Mouse (Mus musculus): ENCODE data around the gene Phldb2.

Gene Phldb2

DNA sequence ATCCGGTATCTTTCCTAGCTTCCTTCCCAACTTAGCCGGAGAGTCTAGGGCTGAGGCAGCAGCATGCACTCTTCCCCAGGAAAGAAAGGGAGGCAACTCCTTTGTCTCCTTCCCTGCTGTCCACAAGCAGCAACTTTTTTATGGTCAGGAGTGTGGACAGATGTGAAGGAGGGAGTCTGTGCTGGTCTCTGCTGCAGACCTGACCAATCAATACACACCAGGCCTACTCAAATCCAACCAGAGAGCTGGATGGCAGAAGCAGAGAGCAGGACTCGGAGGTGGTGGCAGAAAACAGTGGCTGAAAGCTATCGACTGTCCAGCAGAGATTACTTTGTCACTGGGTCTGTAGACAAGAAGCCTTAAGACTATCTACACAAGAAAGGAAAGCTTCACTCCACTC is at the start of gene Phldb2:
TSS of gene Phldb2 (minus strand) at position 205 of the 400 bp plus-strand sequence.
- no peak for DNase-seq (ENCODE audit: low spot score)

DNA sequence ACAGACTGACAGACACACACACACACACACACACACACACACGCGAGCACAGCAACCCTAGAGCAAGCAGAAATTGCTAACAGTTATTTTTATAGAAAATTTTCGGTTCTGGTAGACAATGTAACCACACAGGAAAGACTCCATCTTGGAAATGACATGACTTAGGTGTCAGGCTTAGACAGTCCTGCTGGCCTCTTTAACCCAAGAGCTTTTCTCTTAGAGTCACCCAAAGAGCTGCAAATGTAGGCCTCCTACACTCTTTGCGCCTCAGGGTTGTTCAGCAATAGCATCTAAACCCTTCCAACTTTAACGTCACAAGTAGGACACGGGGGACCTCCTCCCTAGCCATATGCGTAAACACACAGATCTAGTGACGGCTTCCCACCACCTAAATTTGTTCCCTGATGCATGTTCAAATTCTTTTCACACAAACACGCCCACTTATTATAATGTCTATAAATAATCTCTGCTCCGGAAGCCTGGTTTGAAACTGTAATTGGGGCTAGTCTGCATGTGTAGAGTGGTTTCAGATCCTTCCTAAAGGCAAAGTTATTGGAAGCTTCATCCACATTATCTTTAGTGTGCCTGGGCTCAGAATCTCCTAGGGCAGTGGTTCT is 48.3 kb upstream of the Phldb2 start:
- no peak for DNase-seq (ENCODE audit: low spot score)

DNA sequence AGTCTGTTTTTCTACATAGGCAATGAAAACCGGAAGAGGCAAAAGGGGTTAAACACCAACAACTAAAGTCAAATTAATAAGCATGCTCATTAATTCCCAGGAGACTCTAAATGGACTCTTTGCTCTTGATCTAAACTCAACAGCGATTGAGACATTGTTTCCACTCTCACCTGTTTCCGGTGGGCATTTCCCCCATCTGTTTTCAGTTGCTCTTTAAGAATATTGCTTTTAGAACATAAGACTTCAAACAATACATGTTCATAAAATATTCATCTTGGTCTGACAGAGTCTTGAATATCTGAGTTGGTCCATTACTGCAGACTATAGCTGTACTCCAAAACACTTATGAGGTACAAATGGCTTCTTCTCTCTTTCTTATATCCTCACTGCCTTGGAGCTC is 47.6 kb upstream of the Phldb2 start:
- DNase-seq (ENCODE audit: low spot score): no peak

DNA sequence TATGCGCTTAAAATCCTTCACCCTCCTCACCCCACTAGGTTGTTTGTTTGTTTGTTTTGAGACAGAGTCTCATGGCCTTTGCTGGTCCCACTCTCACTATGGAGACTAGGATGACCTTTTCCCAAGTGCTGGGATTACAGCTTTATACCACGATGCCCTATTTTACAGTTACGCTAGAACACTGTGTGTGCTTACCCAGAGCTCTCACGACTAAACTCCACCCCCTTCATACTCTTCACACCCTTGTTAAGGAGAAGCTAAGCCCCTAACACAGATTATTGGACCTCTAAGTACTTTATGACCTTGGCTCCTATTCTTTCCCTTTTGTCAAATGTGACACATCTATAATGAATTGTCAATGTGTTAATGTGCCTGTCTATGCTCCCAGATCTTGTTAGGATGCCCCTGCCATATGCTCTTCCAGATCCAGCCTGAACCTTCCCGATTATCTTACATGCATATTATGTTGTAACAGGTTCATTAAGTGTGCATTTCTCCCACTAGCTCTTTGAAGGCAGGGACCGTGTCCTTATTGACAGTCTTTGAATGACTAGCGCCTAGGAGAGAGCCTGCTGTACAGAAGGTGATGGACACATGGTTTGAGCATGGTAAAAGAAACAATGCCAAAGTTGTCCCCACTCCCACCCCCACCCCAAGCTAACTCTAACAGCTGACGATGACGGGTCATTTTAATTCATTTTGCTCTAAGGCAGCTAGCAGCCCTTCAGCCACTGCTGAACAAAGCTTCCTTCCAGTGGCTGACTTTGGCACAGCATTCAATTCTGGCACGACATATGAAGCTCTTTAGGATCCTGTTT is 46.2 kb upstream of the Phldb2 start:
- peak; percentile 27 for DNase-seq (ENCODE audit: low spot score)

DNA sequence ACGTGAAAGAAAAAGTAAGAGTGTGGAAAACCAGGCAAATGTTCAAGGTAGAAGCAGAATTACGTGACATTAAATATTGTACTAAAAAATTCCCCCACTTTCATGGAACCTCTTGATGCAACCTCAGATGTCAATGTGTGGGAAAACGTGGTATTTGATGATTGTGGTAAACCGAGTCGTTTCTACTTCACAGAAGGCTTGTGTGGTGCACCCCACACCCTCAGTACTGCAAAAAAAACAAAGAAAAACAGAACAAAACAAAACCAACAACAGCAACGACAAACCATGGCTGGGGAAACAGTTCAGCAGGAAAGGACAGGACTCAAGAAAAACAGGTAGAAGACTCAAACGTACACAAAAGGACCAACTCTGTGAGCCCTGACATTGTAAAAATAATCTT is 44.8 kb upstream of the Phldb2 start:
- no peak for DNase-seq (ENCODE audit: low spot score)

DNA sequence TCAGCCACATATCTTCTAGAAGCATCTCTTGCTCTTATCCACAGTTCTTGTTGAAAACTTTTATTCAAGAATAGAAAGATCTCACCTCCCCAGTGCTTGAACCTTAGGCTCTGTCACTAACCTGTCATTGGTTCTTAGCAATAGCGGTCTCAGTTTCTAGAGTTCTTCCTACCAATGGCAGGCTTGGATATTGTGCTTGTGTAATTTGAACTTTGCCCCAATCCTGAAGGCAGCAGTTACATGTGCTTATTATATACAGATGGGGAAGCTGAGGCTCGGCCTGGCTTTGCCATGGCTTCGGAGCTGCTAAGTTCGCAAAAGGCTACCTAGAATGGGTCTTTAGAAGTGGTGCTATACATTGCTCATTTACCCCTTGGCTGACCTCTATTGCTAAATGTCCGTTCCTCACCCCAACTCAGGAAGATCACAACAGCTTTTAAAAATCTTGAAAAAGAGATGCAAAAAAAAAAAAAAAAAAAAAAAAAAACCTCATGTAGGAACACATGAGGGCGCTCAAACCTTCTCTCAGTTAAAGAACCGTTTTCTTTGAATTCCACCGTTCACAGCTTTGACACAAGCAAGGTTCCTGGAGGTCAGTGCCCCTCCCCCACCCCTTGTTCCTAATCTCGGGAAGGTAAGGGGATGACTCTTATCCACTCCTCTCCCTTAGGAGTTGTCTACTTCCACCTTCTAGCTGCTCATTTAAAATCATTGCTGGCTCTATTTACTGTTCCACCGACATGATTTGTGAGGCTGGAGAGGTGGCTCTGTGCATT is 37.7 kb upstream of the Phldb2 start:
- DNase-seq (ENCODE audit: low spot score): peak; percentile 55

DNA sequence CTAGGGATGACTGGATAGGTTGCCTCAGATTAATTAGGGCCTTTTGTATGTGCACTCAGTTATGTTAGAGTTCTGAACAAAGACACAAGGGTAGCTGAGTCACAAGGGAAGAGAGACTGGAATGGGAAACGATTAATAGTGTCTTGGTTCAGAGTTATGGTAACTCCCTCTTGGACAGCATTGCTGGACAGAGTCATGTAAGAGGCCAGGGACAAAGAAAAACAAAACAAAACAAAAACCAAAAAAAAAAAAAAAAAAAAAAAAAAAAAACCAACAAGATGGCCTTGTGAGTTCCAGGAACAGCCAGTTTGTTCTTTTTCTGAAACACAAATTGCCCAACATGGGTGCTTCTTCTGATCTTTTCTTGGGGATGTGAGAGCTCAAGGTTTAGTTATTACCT is 32.8 kb upstream of the Phldb2 start:
- DNase-seq (ENCODE audit: low spot score): no peak

DNA sequence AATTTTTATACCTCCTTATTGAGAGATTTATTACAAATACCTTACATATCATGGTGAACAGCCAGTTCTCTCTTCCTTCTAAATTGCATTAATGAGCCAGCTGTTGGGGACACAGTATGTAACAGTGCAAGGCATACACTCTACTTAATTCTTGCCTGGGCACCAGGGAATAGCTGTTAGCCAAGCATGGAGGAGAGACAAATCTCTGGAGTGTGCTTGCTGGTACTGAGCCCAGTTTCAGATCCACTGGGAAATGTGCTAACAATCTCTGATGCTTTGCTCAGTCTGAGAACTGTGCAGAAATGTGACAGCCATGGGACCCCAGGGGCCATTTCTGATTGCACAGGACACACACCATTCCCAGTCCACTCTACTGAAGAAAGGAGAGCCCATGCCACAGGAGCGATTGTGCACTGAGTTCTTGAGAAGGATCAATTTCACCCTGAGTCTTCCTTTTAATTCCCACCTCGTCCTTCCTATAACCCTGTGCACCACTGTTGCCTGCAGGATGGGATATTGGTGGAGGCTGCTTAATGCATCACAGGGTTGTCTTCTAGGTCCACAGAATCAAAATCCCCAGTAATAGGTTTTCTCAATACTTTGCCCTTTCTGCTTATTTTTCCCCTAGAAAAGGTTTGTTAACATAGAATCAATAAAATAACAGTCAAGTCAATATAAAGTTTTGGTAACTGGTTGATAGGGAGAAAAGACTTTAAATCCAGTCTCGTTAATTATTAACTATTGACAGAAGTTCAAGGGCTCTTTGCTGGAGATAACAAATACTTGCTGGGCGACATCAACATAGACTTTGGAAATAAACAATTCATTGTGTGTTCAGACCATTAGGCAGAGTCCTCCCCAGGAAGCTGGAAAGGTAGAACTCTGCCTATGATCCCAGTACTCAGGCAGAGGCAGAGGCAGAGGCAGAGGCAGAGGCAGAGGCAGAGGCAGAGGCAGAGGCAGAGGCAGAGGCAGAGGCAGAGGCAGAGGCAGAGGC is 31.5 kb upstream of the Phldb2 start:
- no peak for DNase-seq (ENCODE audit: low spot score)

DNA sequence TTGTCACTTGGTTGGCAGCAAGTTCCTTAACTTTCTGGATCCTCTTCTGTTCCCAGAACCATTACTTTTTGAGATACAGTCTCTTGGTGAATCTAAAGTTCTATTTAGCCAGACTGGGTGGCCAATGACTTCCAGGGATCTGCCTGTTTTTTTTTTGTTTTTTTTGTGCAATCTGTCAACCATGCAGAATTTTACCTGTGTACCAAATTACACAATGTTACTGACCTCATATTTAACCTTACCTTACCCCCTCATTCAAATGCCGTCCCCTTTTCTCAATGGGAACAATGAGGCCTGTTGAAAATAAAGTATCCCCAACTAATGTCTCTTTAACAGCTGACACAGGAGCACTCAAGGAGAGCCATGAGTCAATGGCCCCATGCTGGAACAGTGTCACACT is 22.9 kb upstream of the Phldb2 start:
- no peak for DNase-seq (ENCODE audit: low spot score)

DNA sequence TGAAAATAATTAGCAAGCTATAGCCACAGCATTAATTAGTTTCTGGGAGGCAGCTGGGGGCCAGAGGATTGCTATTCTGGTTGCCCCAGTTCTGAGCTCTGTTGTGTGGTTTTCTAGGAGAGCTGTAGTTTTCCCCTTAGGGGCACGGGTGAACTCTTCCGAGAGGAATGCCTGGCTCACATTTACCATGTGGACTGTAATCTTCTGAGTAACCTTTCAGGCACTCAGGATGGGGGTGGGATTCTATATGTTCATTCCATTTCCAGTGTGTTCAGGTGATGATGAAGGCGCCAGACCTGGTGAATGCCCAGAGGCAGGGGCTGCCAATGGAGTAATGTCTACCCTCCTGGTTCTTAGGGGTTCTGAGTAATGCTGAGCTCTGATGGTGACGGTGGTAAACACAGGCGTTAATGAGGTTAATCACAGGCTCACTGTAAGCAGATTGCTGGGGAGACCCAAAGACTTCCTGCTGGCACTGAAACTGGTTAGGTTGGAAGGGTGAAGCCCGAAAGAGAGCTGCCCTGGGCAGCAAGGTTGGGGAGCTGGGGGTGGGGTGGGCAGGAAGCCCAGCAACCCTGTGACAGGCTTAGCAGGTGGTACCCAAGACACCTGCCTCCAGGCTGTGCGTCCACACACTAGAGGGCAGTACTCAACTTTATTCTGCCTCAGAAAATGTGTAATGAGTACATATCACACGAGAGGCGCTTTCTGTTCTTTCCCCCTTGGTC is 20.7 kb upstream of the Phldb2 start:
- DNase-seq (ENCODE audit: low spot score): no peak

DNA sequence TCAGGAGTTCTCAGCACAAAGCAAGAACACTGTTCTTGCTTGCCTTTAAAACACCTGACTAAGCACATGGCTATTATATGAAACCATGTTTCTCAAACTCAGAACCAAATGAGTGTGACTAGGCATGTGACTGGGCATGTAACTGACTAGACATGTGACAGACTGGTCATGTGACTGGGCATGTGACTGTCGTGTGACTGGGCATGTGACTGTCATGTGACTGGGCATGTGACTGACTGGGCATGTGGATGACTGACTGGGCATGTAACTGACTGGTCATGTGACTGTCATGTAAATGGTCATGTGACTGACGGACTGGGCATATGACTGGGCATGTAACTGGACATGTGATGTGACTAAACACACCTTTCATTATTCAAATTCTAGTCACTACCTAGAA is 16.8 kb upstream of the Phldb2 start:
- no peak for DNase-seq (ENCODE audit: low spot score)

DNA sequence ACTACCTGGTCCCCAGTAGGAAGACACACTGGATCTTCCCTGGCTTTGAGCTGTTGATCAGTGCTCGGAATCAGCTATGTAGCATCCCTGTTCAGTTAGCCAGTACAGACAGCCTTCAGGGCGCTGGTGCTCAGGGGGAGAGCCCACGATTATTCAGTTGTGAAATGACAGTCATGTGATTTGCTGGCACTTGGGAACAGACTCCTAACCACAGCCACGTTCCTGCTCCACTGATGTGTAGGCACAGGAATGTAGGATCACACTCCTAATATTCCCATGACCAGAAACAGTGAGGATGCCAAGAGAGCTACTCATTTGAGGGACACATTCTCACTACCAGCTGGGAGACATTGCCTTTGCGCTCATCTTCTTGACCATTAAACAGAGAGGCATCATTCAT is 15.3 kb upstream of the Phldb2 start:
- DNase-seq (ENCODE audit: low spot score): no peak

DNA sequence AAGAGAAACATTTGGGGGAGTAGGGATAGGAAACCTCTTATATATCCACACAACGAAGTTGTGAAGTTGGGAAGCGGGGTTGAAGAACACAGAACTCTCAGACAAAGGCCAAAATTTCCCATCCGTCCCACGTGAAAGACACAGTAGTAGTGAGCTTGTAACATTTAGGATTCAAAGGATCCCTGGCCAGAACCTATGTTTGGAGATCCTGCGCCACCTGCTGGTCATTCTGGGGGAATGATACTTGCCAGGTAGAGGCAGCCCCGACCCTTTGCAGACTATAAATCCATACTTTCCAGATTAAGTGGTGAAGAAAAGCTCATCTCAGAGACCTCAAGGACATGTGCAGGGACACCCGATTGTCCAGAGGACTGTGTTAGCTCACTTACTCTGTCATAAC is 14.1 kb upstream of the Phldb2 start:
- peak; percentile 89 for DNase-seq (ENCODE audit: low spot score)

DNA sequence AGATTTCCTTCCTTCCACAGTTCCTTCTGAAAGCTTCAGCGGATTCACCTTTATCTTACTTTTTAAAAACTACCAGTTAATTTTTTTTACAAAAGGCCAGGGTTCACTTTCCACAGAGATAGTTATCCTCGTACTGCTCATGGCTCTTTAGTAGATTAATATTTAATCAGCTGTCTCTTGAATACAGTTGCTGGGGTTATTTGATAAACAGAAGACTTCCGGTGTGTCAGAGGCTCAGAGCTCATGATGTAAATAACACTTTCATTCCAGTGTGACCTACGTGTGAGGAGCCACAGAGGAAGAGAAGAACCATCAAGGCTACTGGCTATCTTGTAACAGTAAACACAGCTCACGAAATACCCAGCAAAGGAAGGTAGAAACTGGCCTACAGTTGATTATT is 13.2 kb upstream of the Phldb2 start:
- DNase-seq (ENCODE audit: low spot score): no peak

DNA sequence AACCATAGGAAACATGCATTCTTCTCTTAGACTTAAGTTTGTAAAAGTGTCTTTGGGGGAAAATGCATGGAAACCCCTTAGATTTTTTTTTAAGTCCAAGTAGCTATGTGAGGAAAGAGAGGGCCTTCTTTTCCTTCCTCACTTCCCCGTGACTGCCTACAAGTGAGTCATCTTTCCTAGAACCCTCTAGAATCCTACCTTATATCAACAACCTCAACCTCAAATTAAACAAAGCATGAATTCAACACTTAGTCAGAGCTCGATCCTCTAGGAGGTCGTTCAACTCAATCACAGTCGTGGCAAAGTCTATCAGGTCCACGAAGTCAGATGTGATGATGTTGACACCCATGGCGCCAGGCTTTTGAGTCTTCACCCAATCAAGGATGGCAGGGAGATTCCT is 11.4 kb upstream of the Phldb2 start:
- no peak for DNase-seq (ENCODE audit: low spot score)

DNA sequence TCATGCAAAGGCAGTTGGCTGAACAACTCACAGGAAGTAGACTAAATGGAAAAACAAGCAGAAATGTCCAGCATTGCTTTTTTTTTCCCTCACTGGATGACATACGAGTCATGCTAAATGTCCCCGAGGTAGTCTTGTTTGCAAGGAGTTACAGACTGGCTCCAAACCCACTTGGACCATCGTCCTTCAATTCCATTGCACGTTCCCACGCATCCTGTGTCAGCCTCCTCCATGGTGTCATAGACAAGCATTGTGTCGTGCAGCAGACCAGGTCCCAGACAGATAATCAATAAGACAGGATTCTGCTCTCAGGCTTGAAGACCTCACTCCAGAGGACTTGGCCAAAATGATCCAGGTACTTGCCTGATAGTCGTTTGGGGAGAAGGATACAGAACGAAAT is 10.4 kb upstream of the Phldb2 start:
- no peak for DNase-seq (ENCODE audit: low spot score)

DNA sequence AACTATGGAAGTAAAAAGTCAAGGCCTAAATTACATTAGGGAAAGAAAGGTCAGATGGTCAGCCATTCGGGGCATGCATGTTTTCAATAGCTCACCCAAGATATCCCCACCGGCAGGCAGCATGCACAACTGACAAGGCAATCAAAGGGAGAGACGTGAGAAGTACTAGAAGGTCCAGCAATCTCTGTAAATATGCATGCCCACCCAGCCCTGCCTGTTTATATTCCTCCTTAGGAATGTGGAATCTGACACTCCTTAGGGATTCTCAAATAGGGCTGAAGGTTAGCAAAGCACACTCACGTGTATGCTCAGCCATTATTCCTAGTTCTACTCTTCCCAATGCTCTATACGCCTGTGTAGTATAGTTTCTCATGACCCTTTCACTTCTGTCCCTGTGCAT is 9.7 kb upstream of the Phldb2 start:
- DNase-seq (ENCODE audit: low spot score): no peak

DNA sequence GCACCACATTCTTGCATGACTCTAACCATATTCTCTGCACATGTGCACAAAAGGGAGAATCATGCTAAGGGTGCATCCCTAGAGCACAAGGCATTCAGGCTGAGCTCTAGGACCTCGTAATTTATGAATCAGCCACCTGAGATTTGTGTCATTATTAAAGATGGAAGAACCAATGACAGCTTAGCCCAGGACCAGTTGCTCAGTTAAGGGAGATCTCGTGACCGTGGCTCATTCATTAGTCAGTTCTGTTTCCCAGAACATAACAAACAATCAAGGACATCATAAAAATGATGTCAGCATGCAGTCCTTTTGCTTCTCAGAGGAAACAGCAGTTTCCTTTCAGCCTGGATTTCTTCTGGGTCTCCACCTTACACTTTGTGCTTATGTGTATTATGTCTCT is 7.6 kb upstream of the Phldb2 start:
- no peak for DNase-seq (ENCODE audit: low spot score)

DNA sequence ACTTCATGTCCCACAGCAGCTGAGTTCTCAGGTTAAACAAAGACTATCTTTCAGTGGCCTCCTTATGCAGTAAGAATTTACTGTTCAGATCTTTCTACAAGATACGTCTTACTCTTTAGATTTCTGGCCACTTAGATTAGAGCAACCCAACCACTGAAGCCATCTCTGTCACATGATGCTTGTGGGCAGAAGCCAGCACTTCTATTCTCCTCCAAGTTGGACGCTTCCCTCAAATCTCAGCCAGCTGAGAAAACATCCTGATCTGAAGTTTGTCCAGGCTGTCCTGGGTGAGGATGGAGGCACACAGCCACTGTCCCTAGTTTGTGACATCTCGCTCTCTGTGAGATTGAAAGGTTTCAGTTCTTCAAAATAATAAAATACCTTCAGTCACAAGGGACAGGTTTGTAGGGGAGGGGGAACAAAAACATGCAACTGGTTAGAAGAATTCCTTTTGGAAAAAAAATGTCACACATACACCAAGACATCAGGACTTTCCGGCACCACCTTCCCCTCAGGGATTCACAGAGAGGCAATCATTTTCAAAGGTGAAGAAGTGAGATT is 3.1 kb upstream of the Phldb2 start:
- no peak for DNase-seq (ENCODE audit: low spot score)

DNA sequence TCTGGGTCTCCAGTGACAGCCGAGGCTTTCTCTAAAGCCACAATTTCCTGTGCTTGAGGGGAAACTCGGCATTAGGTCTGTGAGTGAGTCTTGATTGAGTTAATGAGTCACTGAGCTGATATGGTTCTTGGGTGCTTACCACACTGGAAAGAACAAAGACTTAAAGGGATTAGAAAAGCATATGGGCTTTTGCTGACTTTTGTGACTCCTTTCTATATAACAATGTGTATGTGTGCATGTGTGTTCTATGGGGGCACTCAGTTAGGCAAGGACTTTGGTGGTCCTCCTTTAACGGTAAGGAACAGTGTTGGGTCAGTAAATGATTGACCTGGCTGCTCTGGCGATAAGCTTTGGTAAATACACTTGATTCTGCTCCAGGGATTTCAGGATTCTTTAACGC is 897 bp downstream of the Phldb2 start:
- no peak for DNase-seq (ENCODE audit: low spot score)

DNA sequence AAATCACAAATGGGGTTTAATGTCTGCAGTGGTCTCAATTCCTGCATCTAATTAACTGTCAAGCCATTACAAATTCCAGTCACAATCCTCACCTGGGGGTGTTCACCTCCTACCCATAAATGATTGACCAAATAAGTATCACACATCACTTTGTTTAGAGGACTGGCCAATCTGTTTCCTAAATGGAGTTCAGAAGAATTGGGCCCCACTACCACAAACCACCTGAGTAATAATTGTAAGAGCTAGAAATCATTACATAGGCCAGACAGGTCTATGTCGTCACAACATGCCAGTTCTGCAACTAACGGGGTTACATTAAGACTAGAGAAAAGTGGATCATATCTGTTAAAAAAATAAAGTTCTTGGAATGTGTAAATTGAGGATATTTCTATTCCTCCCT is 1.4 kb downstream of the Phldb2 start:
- DNase-seq (ENCODE audit: low spot score): no peak
